Mouse (Mus musculus): ENCODE results near the gene Pnpla1. TPM values are rescaled to one million over a fixed set of nuclear protein-coding genes. Genes with fewer than 3 reads are reported as not detected.
A peak's percentile ranks its signal among the peaks of the same experiment; 100 is the strongest.

Gene Pnpla1
- polyA plus RNA-seq, 1 experiment from 2014 or later = 0.04 TPM

DNA sequence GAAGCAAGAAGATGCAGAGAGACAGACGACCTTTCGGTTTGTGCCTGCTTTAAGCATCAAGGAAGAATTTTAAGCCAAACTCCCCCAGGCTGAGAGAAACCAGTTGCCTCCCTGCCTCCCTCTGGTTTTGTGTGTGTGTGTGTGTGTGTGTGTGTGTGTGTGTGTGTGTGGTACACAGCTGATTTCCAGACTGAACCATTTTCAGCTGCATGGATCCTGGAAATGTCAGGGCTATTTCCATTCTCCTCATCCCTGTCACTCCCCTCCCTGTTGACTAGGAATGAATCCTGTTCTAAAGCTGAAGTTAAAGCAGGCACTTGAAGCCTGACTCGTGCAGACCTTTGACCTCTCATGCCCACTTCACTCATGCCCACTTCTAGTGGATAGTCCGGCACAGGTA lies 16.0 kb downstream of the Pnpla1 start:
- Histone ChIP-seq H3K27me3 (no peaks in the 10 kb centered on the region), H3K9me3 (no peaks in the 10 kb centered on the region), H3K27ac (replicated peaks) (no peak overlapping the region), H3K36me3 (no peaks in the 10 kb centered on the region), H3K4me2 (no peak overlapping the region), H3K4me3 (no peak overlapping the region), H3K9ac (no peak overlapping the region), H3K4me1 (replicated peaks) (peaks cover 15% of the 10 kb centered on the region)
- WGBS = 97% methylated on average over 4 of the region's 4 CpGs
- ATAC-seq (ENCODE audit: low FRiP score, low read depth) = no peak

DNA sequence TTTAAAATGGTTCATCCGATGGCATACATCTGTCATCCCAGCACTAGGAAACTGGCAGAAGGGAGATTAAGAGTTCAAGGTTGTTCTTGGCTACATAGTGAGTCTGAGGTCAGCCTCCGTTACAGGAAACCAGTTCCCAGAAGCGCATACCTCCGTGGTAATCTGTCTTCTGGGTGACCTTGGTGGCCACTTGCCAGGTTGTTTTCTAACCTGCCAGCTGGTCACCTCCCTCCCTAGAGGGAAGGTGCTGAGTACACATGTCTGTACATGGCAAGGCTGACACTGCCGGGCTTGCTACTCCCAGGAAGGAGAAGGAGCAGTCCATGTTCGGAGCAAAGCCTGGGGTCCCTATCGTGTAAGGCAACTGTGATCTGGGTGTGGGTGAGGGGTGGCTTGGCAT lies 16.6 kb downstream of the Pnpla1 start:
- ATAC-seq (ENCODE audit: low FRiP score, low read depth) = no peak
- H3K4me2 ChIP-seq = no peak overlapping the region
- no peaks in the 10 kb centered on the region for H3K36me3 ChIP-seq
- no peaks in the 10 kb centered on the region for H3K9me3 ChIP-seq
- peaks cover 11% of the 10 kb centered on the region for H3K4me1 ChIP-seq (replicated peaks)
- WGBS = 74% methylated on average over 7 of the region's 7 CpGs
- no peak overlapping the region for H3K9ac ChIP-seq
- no peak overlapping the region for H3K4me3 ChIP-seq
- no peaks in the 10 kb centered on the region for H3K27me3 ChIP-seq
- no peak overlapping the region for H3K27ac ChIP-seq (replicated peaks)

DNA sequence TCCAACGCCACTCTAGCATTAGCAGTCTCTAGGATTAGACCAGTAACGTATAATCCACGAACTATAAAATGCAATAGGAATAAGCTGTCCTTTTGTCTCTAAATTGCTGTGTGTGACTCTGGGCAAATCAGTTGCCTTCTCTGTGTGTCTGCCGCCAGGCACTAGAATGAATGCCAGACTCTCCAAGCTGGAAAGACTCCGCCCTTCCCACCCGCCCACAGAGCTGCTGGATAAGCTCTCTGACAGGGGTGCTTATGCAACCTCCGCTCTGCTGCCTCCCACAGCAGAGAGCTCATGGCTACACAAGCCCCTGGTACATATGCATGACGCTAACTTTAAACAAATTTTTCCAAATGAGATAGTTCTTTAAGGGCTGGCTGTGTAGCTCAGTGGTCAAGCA lies 17.1 kb downstream of the Pnpla1 start:
- H3K36me3 ChIP-seq = no peaks in the 10 kb centered on the region
- no peak overlapping the region for H3K27ac ChIP-seq (replicated peaks)
- peaks cover 10% of the 10 kb centered on the region for H3K4me1 ChIP-seq (replicated peaks)
- no peaks in the 10 kb centered on the region for H3K27me3 ChIP-seq
- no peak overlapping the region for H3K4me2 ChIP-seq
- 47% methylated on average over 8 of the region's 8 CpGs for WGBS
- H3K4me3 ChIP-seq = no peak overlapping the region
- no peak overlapping the region for H3K9ac ChIP-seq
- H3K9me3 ChIP-seq = no peaks in the 10 kb centered on the region
- no peak for ATAC-seq (ENCODE audit: low FRiP score, low read depth)

DNA sequence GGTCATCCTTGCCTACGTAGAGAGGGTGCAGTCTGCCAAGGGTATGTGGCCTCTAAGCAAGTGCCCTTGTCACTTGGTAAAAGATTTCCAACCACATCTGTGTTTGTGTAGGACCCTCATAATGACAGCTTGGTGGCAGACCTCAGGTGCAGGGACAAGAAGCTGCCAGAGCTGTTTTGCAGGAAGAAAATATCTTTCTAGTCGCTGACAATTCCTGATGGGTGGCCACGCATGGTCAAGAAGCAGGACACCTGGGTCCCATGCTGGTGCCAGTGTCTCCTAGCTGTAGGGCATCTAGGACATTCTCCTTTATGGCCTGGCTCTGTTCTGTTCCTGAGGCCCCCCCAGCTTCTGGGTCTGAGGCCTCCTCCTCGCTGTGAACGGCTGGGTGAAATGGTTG lies 18.1 kb downstream of the Pnpla1 start:
- ATAC-seq (ENCODE audit: low FRiP score, low read depth) = no peak
- Histone ChIP-seq H3K27ac (replicated peaks) (no peak overlapping the region), H3K9me3 (no peaks in the 10 kb centered on the region), H3K4me3 (no peak overlapping the region), H3K27me3 (no peaks in the 10 kb centered on the region), H3K4me1 (replicated peaks) (peaks cover 6% of the 10 kb centered on the region; the same call in 1 of the 2 replicates), H3K9ac (no peak overlapping the region), H3K4me2 (no peak overlapping the region), H3K36me3 (no peaks in the 10 kb centered on the region)
- WGBS = 63% methylated on average over 5 of the region's 5 CpGs

DNA sequence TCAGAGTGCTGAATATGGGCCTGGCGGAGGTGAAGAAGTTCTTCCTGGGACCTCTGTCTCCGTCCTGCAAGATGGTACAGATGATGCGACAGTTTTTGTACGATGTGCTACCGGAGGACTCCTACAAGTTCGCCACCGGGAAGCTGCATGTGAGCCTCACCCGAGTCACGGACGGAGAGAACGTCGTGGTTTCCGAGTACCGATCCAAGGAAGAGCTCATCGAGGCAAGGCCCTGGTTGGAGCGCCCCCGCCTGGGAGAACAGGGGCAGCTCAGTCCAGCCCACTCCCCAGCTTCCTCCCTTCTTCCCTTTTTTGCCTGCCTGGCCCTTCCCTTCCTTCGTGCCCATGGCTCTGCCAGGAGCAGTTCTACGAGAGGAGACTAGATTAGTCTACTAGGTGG lies 18.6 kb downstream of the Pnpla1 start:
- 17% methylated on average over 18 of the region's 19 CpGs for WGBS
- H3K27ac ChIP-seq (replicated peaks) = no peak overlapping the region
- H3K4me3 ChIP-seq = no peak overlapping the region
- no peaks in the 10 kb centered on the region for H3K9me3 ChIP-seq
- H3K36me3 ChIP-seq = no peaks in the 10 kb centered on the region
- H3K4me2 ChIP-seq = 0 out of 2 replicates have a peak overlapping the region, but pooled peaks have one; percentile 0
- no peak overlapping the region for H3K9ac ChIP-seq
- ATAC-seq (ENCODE audit: low FRiP score, low read depth) = no peak
- H3K27me3 ChIP-seq = no peaks in the 10 kb centered on the region
- H3K4me1 ChIP-seq (replicated peaks) = peaks cover 6% of the 10 kb centered on the region; the same call in 1 of the 2 replicates

DNA sequence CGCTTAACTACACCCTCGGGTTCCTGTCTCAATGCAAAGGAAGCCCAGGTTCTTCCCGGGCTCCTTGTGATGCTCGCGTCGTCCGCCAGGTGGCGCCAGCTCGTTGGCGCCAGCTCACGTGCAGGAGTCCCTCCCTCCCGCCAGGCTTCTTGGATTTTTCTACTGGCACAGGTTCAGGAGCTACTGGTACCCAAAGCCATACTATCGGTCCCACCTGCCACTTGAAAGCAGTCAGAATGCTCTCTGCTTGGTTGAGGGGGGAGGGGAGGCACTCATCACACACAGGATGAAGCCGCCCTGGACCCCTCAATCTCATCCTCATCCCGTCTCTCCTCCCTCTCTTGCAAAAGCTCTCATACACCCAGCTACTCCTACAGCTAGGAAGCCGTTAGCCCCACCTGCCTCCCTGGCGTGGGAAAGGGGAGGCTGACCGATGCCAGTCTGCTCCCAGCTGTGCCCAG lies 21.8 kb downstream of the Pnpla1 start:
- ATAC-seq (ENCODE audit: low FRiP score, low read depth) = peak; percentile 55; the same call in 1 of the 2 replicates
- H3K27ac ChIP-seq (replicated peaks) = no peak overlapping the region
- H3K4me3 ChIP-seq = peak overlapping the region; percentile 18

DNA sequence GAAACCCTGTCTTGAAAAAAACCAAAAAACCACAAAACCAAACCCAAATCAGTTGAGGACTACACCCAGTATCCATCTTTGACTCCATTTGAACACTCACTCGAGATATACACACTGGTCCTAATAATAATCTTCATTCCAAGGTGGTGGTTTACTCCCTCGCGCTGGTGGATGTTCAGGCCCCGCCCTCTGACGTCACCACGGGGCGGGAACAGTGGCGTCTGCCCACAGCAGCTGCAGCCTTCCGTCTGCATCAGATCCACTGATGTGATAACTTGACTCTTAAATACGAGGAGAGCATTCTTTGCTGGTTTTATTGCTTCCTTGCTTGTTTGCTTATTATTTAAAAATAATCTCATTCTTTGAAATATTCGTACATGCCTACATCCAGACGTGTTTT lies 24.1 kb downstream of the Pnpla1 start:
- peak overlapping the region; percentile 23; the same call in 1 of the 2 replicates for H3K9ac ChIP-seq
- peak overlapping the region; percentile 44 for H3K4me2 ChIP-seq
- H3K36me3 ChIP-seq = no peaks in the 10 kb centered on the region
- peaks cover 6% of the 10 kb centered on the region; the same call in 1 of the 2 replicates for H3K4me1 ChIP-seq (replicated peaks)
- H3K27me3 ChIP-seq = no peaks in the 10 kb centered on the region
- no peak overlapping the region for H3K27ac ChIP-seq (replicated peaks)
- H3K9me3 ChIP-seq = no peaks in the 10 kb centered on the region
- ATAC-seq (ENCODE audit: low FRiP score, low read depth) = 0 out of 2 replicates have a peak, but pooled peaks have one; percentile 21
- 3% methylated on average over 12 of the region's 12 CpGs for WGBS
- H3K4me3 ChIP-seq = peak overlapping the region; percentile 19

More for the DNA sequence above, 21.8 kb downstream of the Pnpla1 start:
- H3K9me3 ChIP-seq = no peaks in the 10 kb centered on the region
- peak overlapping the region; percentile 41 for H3K4me2 ChIP-seq
- H3K9ac ChIP-seq = peak overlapping the region; percentile 21; the same call in 1 of the 2 replicates
- peaks cover 6% of the 10 kb centered on the region; the same call in 1 of the 2 replicates for H3K4me1 ChIP-seq (replicated peaks)
- WGBS = 4% methylated on average over 18 of the region's 18 CpGs
- H3K27me3 ChIP-seq = no peaks in the 10 kb centered on the region
- no peaks in the 10 kb centered on the region for H3K36me3 ChIP-seq

DNA sequence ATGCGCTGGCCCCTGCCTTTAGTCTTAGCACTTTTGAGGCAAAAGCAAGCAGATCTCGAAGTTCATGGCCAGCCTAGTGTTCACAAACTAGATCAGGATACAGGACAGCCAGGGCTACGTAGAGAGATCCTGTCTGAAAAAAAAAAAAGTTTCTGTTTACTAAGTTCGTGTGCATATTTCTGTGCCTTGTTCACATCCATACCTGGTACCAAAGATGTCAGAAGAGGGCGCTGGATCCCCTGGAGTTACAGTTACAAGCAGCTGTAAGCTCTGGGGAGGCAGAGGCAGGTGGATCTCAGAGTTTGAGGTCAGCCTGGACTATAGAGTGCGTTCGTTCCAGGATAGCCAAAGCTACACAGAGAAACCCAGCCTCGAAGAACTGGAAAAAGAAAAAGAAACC lies 24.6 kb downstream of the Pnpla1 start:
- Histone ChIP-seq H3K27ac (replicated peaks) (no peak overlapping the region), H3K4me2 (peak overlapping the region; percentile 44), H3K9me3 (no peaks in the 10 kb centered on the region), H3K4me1 (replicated peaks) (peaks cover 6% of the 10 kb centered on the region; the same call in 1 of the 2 replicates), H3K27me3 (no peaks in the 10 kb centered on the region), H3K9ac (no peak overlapping the region), H3K36me3 (no peaks in the 10 kb centered on the region), H3K4me3 (no peak overlapping the region)
- 60% methylated on average over 8 of the region's 8 CpGs for WGBS
- ATAC-seq (ENCODE audit: low FRiP score, low read depth) = no peak

DNA sequence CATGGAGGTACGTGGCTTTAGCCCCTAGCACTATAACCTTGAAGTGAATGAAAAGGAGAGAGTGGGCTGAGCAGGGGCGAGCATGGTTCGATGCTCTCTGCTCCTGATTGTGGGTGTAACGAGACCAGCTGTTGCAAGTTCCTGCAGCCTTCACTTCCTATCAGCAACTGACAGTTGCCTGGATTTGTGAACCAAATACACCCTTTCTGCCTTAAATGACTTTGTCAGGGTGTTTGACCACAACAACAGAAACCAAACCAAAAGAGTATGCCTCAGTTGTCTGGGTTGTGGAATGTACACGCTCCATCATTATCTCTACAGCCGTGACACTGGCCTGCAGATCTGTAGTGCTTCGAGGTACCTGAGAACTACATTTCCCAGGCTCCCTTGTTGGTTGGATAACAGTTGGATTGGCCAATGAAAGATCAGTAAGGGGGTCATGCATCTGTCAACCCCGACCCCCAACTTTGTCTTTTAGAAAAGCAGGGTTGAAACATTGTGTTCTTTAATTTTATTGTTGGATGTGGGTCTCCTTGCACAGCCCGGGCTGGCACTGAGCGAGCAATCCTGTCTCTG lies 25.8 kb downstream of the Pnpla1 start:
- ATAC-seq (ENCODE audit: low FRiP score, low read depth) = no peak
- no peaks in the 10 kb centered on the region for H3K27me3 ChIP-seq
- H3K4me1 ChIP-seq (replicated peaks) = peaks cover 6% of the 10 kb centered on the region; the same call in 1 of the 2 replicates
- no peak overlapping the region for H3K9ac ChIP-seq
- no peaks in the 10 kb centered on the region for H3K36me3 ChIP-seq
- H3K4me3 ChIP-seq = no peak overlapping the region
- no peaks in the 10 kb centered on the region for H3K9me3 ChIP-seq
- H3K4me2 ChIP-seq = no peak overlapping the region
- 76% methylated on average over 10 of the region's 10 CpGs for WGBS
- H3K27ac ChIP-seq (replicated peaks) = no peak overlapping the region

DNA sequence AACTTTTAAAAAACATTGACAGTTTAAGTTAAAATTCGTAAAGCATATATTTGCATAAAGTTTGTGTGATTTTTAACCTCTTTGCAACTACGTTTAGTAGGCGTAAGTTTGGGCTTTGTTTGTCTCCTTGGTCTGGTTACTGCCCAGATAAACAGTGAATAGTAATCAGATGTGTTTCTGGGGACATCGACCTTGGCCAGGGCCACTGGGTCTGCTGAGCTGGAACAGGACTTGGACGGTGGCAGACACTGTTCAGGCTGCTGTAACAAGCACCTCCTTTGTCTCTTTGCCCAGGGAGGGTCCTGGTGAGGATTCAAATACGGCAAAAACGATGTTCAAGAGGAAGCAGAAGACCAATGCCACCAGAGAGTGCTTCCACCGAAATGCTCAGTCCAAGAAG lies 27.0 kb downstream of the Pnpla1 start:
- Histone ChIP-seq H3K4me2 (no peak overlapping the region), H3K9me3 (no peaks in the 10 kb centered on the region), H3K36me3 (no peaks in the 10 kb centered on the region), H3K4me3 (no peak overlapping the region), H3K27me3 (no peaks in the 10 kb centered on the region), H3K27ac (replicated peaks) (no peak overlapping the region), H3K4me1 (replicated peaks) (peaks cover under 1% of the 10 kb centered on the region; the same call in 1 of the 2 replicates), H3K9ac (no peak overlapping the region)
- no peak for ATAC-seq (ENCODE audit: low FRiP score, low read depth)
- 88% methylated on average over 8 of the region's 8 CpGs for WGBS

DNA sequence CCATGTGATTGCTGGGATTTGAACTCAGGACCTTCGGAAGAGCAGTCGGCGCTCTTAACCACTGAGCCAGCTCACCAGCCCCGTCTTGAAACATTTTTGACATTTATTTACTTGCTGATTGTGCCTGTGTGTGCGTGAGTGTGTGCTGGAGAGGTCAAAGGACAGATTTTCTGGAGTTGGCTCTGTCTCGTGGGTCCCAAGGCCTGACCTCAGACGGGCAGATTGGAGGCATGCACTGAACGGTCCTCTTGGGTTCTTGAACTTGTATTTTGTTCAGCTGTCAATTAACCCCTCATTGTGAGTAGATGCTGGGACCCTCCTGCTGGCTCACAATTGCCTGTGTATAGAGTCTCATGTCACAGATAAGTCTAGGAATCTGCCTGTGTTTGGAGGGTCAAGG lies 28.1 kb downstream of the Pnpla1 start:
- WGBS = 80% methylated on average over 8 of the region's 8 CpGs
- Histone ChIP-seq H3K4me1 (replicated peaks) (no peaks in the 10 kb centered on the region), H3K27me3 (no peaks in the 10 kb centered on the region), H3K36me3 (no peaks in the 10 kb centered on the region), H3K4me3 (no peak overlapping the region), H3K9me3 (no peaks in the 10 kb centered on the region), H3K9ac (no peak overlapping the region), H3K27ac (replicated peaks) (no peak overlapping the region), H3K4me2 (no peak overlapping the region)
- no peak for ATAC-seq (ENCODE audit: low FRiP score, low read depth)

DNA sequence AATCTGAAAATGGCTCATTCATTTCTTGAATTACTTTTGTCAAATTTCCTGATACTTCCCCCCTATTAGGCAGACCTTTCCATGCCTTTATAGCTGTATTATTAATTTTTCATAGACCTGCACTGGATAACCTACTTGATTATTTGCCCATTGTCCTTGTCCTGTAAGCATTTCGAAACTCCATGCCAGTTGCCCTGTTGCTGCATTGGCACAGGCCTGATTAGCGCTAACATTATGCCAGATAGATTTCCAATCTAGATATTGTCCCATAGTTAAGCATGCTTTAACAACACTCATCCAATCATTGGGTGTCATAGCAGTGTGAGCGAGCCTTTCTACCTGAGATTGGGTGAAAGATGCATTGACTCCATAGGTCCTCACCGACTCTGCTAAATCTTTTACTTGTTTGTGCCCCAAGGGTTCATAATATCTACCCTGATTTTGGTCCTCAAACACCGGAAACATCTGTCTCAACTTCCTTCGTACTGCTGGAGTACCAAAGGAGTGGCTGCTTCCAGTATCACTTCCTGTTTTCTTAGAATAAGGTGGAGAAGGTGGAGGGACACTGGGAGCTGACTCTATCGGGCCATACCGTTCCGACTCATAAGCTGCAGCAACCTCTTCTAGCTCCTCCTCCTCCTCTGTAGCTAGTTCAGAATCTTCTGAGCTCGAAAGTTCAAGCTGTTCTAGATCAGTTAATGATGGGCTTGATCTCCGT lies 36.0 kb downstream of the Pnpla1 start:
- Histone ChIP-seq H3K4me3 (no peak overlapping the region), H3K9ac (no peak overlapping the region), H3K9me3 (no peaks in the 10 kb centered on the region), H3K4me2 (no peak overlapping the region), H3K4me1 (replicated peaks) (no peaks in the 10 kb centered on the region), H3K36me3 (no peaks in the 10 kb centered on the region), H3K27ac (replicated peaks) (no peak overlapping the region), H3K27me3 (no peaks in the 10 kb centered on the region)
- 92% methylated on average over 11 of the region's 11 CpGs for WGBS
- ATAC-seq (ENCODE audit: low FRiP score, low read depth) = no peak
